Mouse (Mus musculus): Measurements from ENCODE around the gene Dnajc2.
A peak's percentile ranks its signal among the peaks of the same experiment; 100 is the strongest.
"Not testable (repeated sequence)": the region's sequence is repeated elsewhere in the genome, so short reads cannot be mapped to it uniquely, and the experiment has no call there.

Dnajc2 gene

GRCm38 (mm10) chr5:21739881-21740280, 45.2 kb downstream of the Dnajc2 start:
- no peak for DNase-seq

- DNase-seq, result peak; percentile 89
Observed at GRCm38 (mm10) chr5:21739120-21739519, 45.9 kb downstream of the Dnajc2 start.

DNA sequence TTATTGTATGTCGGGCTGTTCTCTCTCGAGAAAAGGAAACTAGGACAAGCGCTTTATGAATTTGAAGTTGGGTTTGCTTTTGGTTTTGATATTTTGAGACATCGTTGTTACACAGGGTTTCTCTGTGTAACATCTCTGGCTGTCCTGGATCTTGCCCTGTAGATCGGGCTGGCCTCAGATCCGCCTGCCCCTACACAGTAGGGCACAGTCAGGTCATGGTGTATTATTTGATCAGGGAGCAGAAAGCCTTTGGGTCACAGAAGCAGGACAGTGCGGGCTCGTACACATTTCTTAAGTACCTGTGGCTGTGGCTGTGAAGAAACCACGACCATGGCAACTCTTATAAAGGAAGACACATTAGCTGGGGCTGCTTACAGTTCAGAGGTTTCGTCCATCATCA, 47.4 kb downstream of the Dnajc2 start:
- no peak for DNase-seq

DNA sequence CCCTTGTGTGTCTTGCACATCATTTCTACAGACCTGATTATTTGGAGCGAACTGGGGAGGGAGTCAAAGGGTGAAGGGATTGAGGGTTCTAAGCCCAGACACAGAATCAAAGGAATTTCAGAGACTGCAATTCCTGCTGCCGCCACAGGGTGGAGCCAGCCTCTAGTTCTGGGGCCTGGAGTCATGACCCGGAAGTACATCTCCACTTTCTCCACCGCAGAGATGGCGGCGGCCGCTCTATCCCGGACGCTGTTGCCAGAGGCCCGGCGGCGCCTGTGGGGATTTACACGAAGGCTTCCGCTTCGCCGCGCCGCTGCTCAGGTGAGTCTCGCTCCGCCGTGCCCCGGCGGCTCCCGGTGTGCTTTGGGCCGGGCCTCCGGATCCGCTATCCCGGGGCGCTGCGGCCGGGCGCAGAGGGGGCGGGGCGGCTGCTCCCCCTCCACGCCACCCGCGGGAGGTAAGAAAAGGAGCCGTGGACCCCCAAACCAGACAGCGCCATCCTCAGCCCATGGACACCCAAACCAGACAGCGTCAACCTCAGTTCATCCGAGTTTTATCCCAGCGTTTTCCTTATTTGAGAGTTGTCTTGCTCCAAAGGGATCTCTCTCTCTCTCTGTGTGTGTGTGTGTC, 48.0 kb downstream of the Dnajc2 start, which contains the start of gene Pmpcb:
Gene Pmpcb (plus strand): TSS at position 186 of the 630 bp plus-strand sequence.
- DNase-seq, result peak; percentile 93

- DNase-seq, result no peak
Observed at GRCm38 (mm10) chr5:21736046-21736445, 49.0 kb downstream of the Dnajc2 start.

DNA sequence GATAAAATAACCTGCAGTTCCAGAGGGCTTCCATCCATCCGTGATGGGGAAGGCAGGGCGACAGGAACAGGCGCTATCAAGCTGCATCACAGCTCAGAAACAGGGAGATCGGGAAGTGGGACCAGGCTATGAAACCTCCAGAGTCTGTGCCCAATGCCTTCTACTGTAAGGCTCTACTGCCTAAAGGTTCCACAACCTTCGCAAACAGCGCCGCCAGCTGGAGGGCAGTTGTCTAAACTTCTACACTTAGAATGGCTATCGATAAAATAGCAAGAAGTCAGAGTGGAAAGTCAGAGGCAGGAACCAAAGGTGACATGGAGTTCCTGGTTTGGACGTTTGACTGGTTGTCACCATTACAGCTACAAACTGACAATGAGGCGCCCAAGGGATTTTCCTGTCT, 49.5 kb downstream of the Dnajc2 start:
- DNase-seq, result peak; percentile 85

GRCm38 (mm10) chr5:21735100-21735499, 50.0 kb downstream of the Dnajc2 start:
- DNase-seq, result no peak

GRCm38 (mm10) chr5:21732930-21733329, 52.1 kb downstream of the Dnajc2 start:
- DNase-seq, result peak; percentile 41

DNA sequence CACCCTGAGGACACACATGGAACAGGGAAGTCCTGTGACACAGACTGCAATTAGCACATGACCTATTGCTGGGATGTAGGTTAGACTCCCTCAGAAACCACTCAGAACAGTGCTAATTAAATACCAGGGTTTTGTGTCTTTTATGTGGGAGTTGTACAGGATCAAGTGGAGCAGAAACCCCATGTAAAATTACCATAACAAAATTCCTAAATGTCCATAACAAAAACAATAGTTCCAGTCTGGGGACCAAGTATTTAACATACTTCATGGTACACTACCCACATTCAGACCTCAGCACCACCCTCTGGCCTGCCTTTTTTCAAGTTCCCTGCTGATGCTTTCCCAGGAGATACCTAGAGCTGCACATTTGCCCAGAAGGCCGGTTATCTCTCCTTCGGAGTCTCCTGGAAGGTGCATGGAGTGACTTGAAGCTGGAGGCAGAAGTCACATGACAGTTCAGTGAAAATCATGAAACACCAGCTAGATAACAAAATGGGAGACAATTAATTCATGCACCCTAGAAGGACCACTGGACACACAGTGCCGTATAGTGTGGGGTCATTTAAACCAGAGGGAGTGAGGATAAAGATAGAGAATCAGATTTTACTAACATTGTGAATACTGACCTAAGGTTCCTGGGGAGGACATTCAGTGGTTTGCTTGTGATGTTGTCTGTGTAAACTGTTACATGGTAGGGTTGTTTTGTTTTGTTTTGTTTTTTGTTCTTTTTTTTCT, 52.7 kb downstream of the Dnajc2 start:
- DNase-seq, result no peak

- no peak for DNase-seq
Observed at GRCm38 (mm10) chr5:21729107-21729506, 55.9 kb downstream of the Dnajc2 start.

- DNase-seq, result no peak
Observed at GRCm38 (mm10) chr5:21724872-21725271, 60.2 kb downstream of the Dnajc2 start.

DNA sequence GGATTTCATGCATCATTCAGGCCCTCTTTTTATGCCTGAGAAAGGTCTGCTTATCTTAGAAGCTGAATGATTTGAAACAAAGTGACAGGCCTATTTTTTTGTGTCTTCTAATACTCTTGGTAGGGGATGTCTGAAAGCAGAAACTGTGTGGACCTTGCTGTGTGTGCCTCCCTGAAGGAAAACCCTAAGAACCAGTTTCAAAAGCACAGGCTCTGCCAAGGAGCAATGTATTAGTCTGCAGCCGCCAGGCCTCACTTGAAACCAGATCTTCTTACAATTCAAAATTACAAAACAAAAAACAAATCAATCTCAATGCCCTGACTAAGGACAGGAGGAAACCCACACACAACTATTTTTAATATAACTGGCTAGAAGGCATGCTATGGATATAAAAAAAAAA, 60.6 kb downstream of the Dnajc2 start:
- DNase-seq, result no peak

DNA sequence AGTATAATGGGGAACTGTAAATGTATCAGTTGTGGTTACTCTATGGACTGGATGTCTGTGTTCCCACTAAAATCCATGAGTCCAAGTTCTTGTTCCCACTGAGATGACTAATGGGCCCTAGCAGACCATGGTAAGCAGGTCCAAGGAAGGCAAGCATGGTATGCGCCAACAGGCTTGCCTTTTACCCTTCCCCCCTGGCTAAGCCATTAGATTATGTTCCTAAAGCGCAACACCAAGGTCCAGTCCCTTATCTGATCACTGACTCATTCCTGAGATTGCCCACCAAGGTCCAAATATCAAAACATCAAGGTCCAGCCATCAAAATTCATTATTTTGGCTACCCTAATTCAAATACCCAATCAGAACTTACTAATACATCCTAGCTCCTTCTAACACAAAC, 65.8 kb downstream of the Dnajc2 start:
- DNase-seq, result no peak

DNA sequence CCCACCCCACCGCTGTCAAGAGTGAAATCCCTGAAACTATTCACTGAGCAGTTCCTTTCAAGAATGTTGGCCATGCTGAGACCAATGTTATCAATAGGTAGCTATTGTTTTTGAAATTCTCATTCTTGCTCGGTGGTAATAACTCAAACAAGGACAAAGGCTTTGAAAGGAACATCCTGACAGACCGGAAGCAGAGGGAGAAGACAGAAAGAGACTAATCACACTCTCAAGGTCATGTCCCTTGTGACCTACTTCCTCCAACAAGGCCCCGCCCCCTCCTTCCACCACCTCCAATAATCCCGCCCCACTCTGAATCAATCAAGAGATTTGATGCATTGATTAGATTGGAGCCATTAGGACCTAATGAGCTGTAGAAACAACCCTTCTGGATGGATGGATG, 66.5 kb downstream of the Dnajc2 start:
- no peak for DNase-seq

DNA sequence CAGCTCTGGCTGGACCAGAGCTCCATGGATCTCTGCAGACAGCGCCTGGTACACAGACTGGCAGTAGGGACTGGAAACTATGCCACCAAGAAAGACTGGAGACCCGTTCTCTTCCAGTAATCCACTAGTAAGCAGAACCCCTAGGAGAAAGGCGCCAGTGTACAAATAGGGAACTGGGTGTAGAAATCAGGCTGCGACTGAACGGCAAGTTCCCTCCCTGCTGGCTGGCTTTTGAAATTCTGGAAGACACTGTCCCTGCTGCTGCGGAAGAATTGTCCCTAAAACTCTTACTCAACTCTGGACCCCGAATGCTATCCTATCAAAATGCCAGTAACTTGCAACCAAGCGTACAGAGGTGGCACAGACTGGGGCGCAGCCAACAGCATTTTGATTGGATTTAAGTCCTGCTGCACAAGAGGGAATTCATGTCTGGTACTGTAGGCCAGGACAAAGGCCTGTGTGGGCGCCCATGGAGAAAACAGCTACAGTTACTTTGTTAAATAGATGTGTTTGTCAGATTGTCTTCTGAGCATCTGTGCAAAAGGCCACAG, 67.8 kb downstream of the Dnajc2 start:
- DNase-seq, result no peak

DNA sequence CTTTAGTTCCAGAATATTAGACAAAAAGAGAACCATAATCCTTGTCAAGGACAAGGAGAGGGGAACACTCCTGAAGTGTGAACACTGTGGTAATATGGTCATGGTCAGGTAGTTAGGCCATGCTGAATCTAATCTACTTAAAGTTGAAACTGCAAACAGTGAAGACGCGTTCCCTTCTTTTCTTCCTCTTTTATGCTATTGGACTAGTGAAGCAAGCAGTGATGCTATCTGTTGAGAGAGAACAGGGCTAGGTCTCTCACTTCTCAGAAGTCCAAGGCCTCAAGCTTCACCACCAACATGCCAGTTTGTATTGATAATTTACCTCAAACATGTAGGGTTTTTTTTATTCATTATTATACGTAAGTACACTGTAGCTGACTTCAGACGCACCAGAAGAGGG, 70.6 kb downstream of the Dnajc2 start:
- DNase-seq, result no peak

DNA sequence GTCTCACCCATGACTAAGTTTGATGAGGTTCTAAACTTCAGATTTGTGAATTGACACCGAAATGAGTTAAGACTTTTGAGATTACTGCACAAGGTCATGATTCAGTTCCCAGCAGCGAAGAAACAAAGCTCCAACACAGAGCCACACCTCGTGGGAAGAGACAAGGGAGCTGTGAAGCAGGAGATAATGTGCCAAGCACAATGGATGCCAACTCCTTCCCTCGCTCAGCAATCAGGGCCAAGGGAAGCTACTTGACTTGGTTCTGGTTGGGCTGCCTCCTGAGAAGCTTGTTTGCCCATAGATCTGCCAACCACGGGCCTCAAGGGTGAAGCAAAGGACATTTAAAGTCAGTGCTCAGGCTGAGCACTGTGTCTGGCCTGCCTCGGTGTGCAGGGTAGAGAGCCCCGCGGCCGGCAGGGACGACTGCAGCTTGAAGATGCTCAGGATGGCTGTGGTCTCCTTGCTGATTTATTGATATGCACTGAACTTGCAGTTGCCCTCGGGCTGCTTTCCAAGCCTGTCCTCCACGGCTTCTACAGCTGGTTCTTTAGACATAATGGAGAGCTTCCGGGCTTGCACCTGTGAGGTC, 72.8 kb downstream of the Dnajc2 start:
- DNase-seq, result no peak

GRCm38 (mm10) chr5:21708011-21708410, 77.0 kb downstream of the Dnajc2 start:
- DNase-seq, result not testable (repeated sequence)

Measured in kidney, adult 9 months (tissue).